Mouse (Mus musculus): Measurements from ENCODE around the gene Med25. TPM values are rescaled to one million over a fixed set of nuclear protein-coding genes. Genes with fewer than 3 reads are reported as not detected.

Med25 gene
- polyA plus RNA-seq, 1 experiment from 2014 or later = 135 TPM

DNA sequence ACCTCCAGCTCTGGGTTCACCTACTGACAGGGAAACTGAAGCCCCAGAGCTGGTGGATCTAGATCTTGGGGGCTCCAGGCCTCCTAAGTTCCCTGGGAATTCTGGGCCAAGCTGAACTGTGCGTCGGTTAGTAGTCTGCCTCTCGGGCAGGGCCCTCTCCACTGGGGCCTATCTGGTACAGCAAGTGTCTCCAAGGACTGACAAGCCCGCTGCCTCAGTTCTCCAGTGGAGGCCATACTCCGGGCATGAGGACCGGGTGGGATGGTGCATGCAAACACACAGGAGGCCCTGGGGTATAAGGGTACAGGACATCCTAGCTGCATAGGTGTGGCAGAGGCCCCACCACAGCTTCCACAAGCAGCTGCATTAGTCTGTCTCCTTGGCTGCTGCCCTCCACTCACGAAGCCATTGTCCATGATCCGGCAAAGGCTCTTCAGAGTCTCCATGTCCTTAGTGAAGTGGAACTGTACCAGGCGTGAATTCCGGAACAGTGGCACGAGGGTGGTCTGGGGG is 28.5 kb downstream of the Med25 start:
- no peaks in the 10 kb centered on the region for H3K9me3 ChIP-seq (ENCODE audit: control insufficient read depth, low read length)

DNA sequence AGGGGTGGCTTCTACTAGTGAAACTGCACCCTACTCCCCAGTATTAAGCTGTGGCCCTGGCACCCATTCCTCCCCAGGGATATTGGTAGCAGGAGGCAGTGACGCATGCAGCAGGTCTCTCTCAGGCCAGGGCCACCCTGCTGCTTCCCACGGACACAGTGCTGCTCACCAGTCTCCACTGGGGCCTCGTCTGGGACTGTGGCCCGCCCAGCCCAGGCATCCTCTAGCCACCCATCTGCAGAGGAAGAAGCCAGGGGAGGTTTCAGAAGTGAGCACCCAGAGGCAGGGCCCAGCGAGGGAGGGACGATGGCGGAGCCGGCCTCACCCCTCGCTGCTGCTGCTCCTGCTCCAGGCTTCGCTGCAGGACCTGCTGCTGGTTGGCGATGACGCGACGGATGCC is 29.3 kb downstream of the Med25 start:
- ATAC-seq (replicated peaks; ENCODE audit: low FRiP score) (no peak), DNase-seq (ENCODE audit: low spot score) (no peak)
- H3K9me3 ChIP-seq (ENCODE audit: control insufficient read depth, low read length) = no peaks in the 10 kb centered on the region
- WGBS = 86% methylated on average over 14 of the region's 14 CpGs
- no peak overlapping the region for H3K27ac ChIP-seq (ENCODE audit: low read depth, low read length)
- peaks cover 26% of the 10 kb centered on the region for H3K4me1 ChIP-seq (replicated peaks; ENCODE audit: control insufficient read depth, insufficient read depth, low read length)
- no peak overlapping the region for H3K4me3 ChIP-seq (ENCODE audit: low read depth, low read length)
- no peak overlapping the region for H3K4me2 ChIP-seq (ENCODE audit: low read depth, low read length, severe bottlenecking)
- H3K9ac ChIP-seq (ENCODE audit: low read length) = no peak overlapping the region
- peaks cover 20% of the 10 kb centered on the region for H3K36me3 ChIP-seq (ENCODE audit: control insufficient read depth, insufficient read depth, low read length)
- no peaks in the 10 kb centered on the region for H3K27me3 ChIP-seq (ENCODE audit: control insufficient read depth, insufficient read depth, low read length)

More for the DNA sequence above, 28.5 kb downstream of the Med25 start:
- Histone ChIP-seq H3K9ac (ENCODE audit: low read length) (no peak overlapping the region), H3K36me3 (ENCODE audit: control insufficient read depth, insufficient read depth, low read length) (peaks cover 20% of the 10 kb centered on the region), H3K4me2 (ENCODE audit: low read depth, low read length, severe bottlenecking) (no peak overlapping the region), H3K27ac (ENCODE audit: low read depth, low read length) (no peak overlapping the region), H3K4me3 (ENCODE audit: low read depth, low read length) (no peak overlapping the region), H3K4me1 (replicated peaks; ENCODE audit: control insufficient read depth, insufficient read depth, low read length) (peaks cover 23% of the 10 kb centered on the region), H3K27me3 (ENCODE audit: control insufficient read depth, insufficient read depth, low read length) (no peaks in the 10 kb centered on the region)
- ATAC-seq (replicated peaks; ENCODE audit: low FRiP score) (no peak), DNase-seq (ENCODE audit: low spot score) (no peak)
- 94% methylated on average over 11 of the region's 11 CpGs for WGBS

DNA sequence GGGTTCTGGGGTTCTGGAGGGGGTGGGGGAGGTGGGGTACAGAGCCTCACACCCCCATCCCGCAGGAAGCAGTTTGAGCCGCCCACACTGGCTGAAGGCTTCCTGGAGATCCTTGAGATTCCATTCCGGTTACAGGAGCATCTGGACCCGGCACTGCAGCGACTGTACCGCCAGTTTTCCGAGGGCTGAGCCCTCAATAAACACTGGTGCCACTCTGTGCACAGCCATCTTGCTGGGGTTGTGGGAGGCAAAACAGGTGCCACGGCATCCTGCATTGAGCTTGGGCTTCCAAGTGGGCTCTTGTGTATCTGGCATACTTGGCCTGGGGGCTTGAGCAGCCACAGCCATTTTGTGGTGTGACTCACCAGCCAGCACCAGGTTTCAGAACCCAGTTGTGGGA is 30.1 kb downstream of the Med25 start:
- H3K27me3 ChIP-seq (ENCODE audit: control insufficient read depth, insufficient read depth, low read length) = no peaks in the 10 kb centered on the region
- H3K9me3 ChIP-seq (ENCODE audit: control insufficient read depth, low read length) = no peaks in the 10 kb centered on the region
- 91% methylated on average over 8 of the region's 8 CpGs for WGBS
- H3K4me2 ChIP-seq (ENCODE audit: low read depth, low read length, severe bottlenecking) = no peak overlapping the region
- DNase-seq (ENCODE audit: low spot score) = no peak
- H3K4me3 ChIP-seq (ENCODE audit: low read depth, low read length) = no peak overlapping the region
- peaks cover 20% of the 10 kb centered on the region for H3K36me3 ChIP-seq (ENCODE audit: control insufficient read depth, insufficient read depth, low read length)
- H3K9ac ChIP-seq (ENCODE audit: low read length) = no peak overlapping the region
- H3K4me1 ChIP-seq (replicated peaks; ENCODE audit: control insufficient read depth, insufficient read depth, low read length) = peaks cover 22% of the 10 kb centered on the region
- ATAC-seq (replicated peaks; ENCODE audit: low FRiP score) = no peak
- no peak overlapping the region for H3K27ac ChIP-seq (ENCODE audit: low read depth, low read length)

DNA sequence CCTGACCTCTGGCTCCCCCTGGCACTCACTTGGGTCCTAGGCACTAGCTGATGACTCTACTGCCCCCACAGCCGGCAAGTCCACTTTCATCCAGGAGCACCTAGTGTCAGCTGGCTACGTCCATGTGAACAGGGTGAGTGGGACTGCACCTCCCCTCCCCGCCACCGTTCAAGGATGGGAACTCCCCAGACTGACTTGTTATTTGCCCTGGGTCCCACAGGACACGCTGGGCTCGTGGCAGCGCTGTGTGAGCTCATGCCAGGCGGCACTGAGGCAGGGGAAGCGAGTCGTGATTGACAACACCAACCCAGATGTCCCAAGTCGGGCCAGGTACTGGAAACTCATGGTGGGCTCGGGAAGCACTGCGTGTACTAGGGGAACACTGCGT is 31.1 kb downstream of the Med25 start:
- no peak overlapping the region for H3K4me2 ChIP-seq (ENCODE audit: low read depth, low read length, severe bottlenecking)
- no peak overlapping the region for H3K27ac ChIP-seq (ENCODE audit: low read depth, low read length)
- H3K9me3 ChIP-seq (ENCODE audit: control insufficient read depth, low read length) = no peaks in the 10 kb centered on the region
- H3K36me3 ChIP-seq (ENCODE audit: control insufficient read depth, insufficient read depth, low read length) = peaks cover 20% of the 10 kb centered on the region
- 90% methylated on average over 14 of the region's 14 CpGs for WGBS
- no peak overlapping the region for H3K4me3 ChIP-seq (ENCODE audit: low read depth, low read length)
- DNase-seq (ENCODE audit: low spot score) = no peak
- no peak for ATAC-seq (replicated peaks; ENCODE audit: low FRiP score)
- no peak overlapping the region for H3K9ac ChIP-seq (ENCODE audit: low read length)
- H3K4me1 ChIP-seq (replicated peaks; ENCODE audit: control insufficient read depth, insufficient read depth, low read length) = peaks cover 12% of the 10 kb centered on the region
- no peaks in the 10 kb centered on the region for H3K27me3 ChIP-seq (ENCODE audit: control insufficient read depth, insufficient read depth, low read length)

DNA sequence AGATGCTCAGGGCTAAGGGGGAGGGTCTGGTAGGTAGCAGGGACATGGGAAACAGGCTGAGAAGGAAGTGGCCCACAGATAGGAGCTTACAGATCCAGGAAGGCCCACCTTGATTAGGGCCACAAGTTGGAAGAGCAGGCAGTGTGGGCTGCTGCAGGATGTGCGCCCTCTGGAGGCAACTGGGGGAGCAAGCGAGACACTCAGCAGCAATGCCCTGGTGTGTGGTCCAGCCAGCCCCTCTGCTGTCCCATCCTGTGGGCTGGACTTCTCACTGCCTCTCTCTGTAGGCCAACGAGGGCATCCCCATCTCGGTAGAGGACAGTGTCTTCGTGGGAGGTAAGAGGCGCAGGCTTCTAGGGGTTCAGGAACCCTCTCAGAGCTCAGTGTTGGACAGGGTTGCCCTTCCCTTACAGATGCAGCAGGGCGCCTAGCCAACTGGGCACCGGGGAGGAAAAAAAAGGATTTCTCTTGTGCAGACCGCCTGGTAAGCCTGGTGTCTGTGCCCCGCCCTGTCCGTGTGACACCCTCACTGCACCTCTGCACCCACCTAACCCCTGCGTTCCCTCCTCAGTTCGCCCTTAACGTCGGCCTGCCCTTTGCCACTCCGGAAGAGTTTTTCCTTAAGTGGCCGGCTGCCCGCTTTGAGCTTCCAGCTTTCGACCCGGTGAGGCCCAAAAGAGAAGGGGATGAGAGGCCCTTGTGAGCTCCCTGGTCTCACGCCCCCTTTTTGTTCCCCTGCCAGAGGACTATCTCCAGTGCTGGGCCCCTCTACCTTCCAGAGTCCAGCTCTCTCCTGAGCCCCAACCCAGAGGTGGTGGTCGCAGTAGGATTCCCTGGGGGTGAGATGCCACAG is 31.7 kb downstream of the Med25 start:
- Histone ChIP-seq H3K27ac (ENCODE audit: low read depth, low read length) (peak overlapping the region; percentile 32; the same call in 1 of the 2 replicates), H3K9me3 (ENCODE audit: control insufficient read depth, low read length) (no peaks in the 10 kb centered on the region), H3K9ac (ENCODE audit: low read length) (no peak overlapping the region), H3K4me2 (ENCODE audit: low read depth, low read length, severe bottlenecking) (no peak overlapping the region), H3K4me3 (ENCODE audit: low read depth, low read length) (no peak overlapping the region), H3K27me3 (ENCODE audit: control insufficient read depth, insufficient read depth, low read length) (no peaks in the 10 kb centered on the region), H3K4me1 (replicated peaks; ENCODE audit: control insufficient read depth, insufficient read depth, low read length) (peaks cover 8% of the 10 kb centered on the region; the same call in 1 of the 2 replicates), H3K36me3 (ENCODE audit: control insufficient read depth, insufficient read depth, low read length) (peaks cover 20% of the 10 kb centered on the region)
- peak; percentile 25; the same call in 1 of the 2 replicates for ATAC-seq (replicated peaks; ENCODE audit: low FRiP score)
- 57% methylated on average over 22 of the region's 22 CpGs for WGBS
- DNase-seq (ENCODE audit: low spot score) = peak; percentile 91

DNA sequence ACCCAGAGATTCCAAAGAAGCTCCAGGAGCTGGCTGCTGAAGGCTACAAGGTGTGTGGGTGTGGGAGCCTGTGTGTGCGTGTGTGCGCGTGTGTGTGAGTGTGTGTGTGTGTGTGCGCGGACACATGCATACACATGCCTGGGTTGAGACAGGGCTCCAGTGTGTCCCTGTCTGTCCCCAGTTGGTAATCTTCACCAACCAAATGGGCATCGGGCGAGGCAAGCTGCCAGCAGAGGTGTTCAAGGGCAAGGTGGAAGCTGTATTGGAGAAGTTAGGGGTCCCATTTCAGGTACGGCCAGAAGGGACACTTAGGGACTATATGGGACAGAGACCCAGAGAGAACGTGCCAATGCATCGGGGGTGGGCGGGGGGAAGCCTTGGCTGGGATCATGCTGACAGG is 32.6 kb downstream of the Med25 start:
- no peak overlapping the region for H3K4me2 ChIP-seq (ENCODE audit: low read depth, low read length, severe bottlenecking)
- H3K9ac ChIP-seq (ENCODE audit: low read length) = no peak overlapping the region
- no peak for ATAC-seq (replicated peaks; ENCODE audit: low FRiP score)
- no peak for DNase-seq (ENCODE audit: low spot score)
- no peak overlapping the region for H3K27ac ChIP-seq (ENCODE audit: low read depth, low read length)
- no peaks in the 10 kb centered on the region for H3K27me3 ChIP-seq (ENCODE audit: control insufficient read depth, insufficient read depth, low read length)
- no peaks in the 10 kb centered on the region for H3K9me3 ChIP-seq (ENCODE audit: control insufficient read depth, low read length)
- H3K4me1 ChIP-seq (replicated peaks; ENCODE audit: control insufficient read depth, insufficient read depth, low read length) = peaks cover 11% of the 10 kb centered on the region
- 92% methylated on average over 11 of the region's 11 CpGs for WGBS
- H3K36me3 ChIP-seq (ENCODE audit: control insufficient read depth, insufficient read depth, low read length) = peaks cover 20% of the 10 kb centered on the region
- H3K4me3 ChIP-seq (ENCODE audit: low read depth, low read length) = no peak overlapping the region

DNA sequence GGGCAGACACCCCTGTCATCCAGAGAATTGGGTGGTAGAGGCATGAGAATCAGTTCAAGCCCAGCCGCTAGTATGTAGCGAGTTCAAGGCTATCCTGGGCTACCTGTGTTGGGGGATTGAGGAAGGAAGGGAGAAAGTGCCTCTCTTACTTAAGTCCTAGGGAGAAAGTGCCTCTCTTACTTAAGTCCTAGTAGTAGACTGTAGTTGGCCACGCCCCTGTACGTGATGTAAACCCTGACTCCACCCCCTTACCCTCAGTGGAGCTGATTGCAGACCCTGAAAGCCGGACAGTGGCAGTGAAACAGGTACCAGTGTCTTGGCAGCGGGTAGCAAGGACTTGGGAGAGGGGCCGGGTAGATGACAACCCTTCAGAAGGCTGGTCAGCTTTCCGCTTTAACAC is 34.6 kb downstream of the Med25 start:
- no peak for ATAC-seq (replicated peaks; ENCODE audit: low FRiP score)
- 30% methylated on average over 8 of the region's 8 CpGs for WGBS
- Histone ChIP-seq H3K4me2 (ENCODE audit: low read depth, low read length, severe bottlenecking) (peak overlapping the region; percentile 93), H3K4me3 (ENCODE audit: low read depth, low read length) (peak overlapping the region; percentile 50), H3K27ac (ENCODE audit: low read depth, low read length) (no peak overlapping the region), H3K9me3 (ENCODE audit: control insufficient read depth, low read length) (no peaks in the 10 kb centered on the region), H3K4me1 (replicated peaks; ENCODE audit: control insufficient read depth, insufficient read depth, low read length) (peaks cover 21% of the 10 kb centered on the region), H3K9ac (ENCODE audit: low read length) (peak overlapping the region; percentile 67), H3K36me3 (ENCODE audit: control insufficient read depth, insufficient read depth, low read length) (peaks cover under 1% of the 10 kb centered on the region; the same call in 1 of the 2 replicates), H3K27me3 (ENCODE audit: control insufficient read depth, insufficient read depth, low read length) (no peaks in the 10 kb centered on the region)
- no peak for DNase-seq (ENCODE audit: low spot score)

DNA sequence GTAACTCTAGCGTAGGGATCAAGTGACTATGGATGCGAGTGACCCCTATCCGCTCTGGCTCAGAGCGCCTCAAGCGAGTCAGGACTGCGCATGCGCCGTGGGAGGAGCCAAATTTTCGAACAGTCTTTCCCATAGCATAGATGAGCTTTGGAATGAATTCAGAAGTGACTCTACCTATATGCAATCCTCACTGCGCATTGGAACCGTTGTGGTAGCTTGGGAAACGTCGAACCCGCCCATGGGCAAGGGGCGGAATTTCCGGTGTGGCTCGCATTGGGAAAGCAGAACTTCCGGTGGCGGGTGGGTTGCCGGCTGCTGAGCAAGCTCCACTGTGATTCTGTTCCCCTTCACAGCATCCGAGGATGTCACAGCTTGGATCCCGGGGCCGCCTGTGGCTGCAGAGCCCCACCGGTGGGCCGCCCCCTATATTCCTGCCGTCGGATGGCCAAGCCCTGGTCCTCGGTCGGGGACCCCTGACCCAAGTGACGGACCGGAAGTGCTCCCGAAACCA is 35.4 kb downstream of the Med25 start, which contains the start of gene Pnkp:
Gene Pnkp (plus strand): TSS at position 98 of the 511 bp plus-strand sequence.
- peaks cover 21% of the 10 kb centered on the region for H3K4me1 ChIP-seq (replicated peaks; ENCODE audit: control insufficient read depth, insufficient read depth, low read length)
- ATAC-seq (replicated peaks; ENCODE audit: low FRiP score) = peak; percentile 51

More for the DNA sequence above, 35.4 kb downstream of the Med25 start, which contains the start of gene Pnkp:
- H3K4me2 ChIP-seq (ENCODE audit: low read depth, low read length, severe bottlenecking) = peak within 1 kb of the TSS; percentile 93
- H3K27me3 ChIP-seq (ENCODE audit: control insufficient read depth, insufficient read depth, low read length) = no peaks in the 10 kb centered on the region
- WGBS = under 1% methylated on average over 32 of the region's 32 CpGs
- H3K27ac ChIP-seq (ENCODE audit: low read depth, low read length) = peak within 1 kb of the TSS; percentile 65
- DNase-seq (ENCODE audit: low spot score) = peak; percentile 91
- H3K36me3 ChIP-seq (ENCODE audit: control insufficient read depth, insufficient read depth, low read length) = no peaks in the 10 kb centered on the region
- H3K9ac ChIP-seq (ENCODE audit: low read length) = peak within 1 kb of the TSS; percentile 67
- no peaks in the 10 kb centered on the region for H3K9me3 ChIP-seq (ENCODE audit: control insufficient read depth, low read length)
- peak within 1 kb of the TSS; percentile 50 for H3K4me3 ChIP-seq (ENCODE audit: low read depth, low read length)
